Mouse (Mus musculus) macrophage (primary cell): Measurements from ENCODE around the gene Dohh. TPM values are rescaled to one million over a fixed set of nuclear protein-coding genes. Genes with fewer than 3 reads are reported as not detected.

ENCODE experiments used
- H3K27ac ChIP-seq: fragments of 350-480 bp; formaldehyde crosslinking; 2 replicates; pipeline ENCODE4 v1.9.0; 2021
- H3K36me3 ChIP-seq: fragments of 350-480 bp; formaldehyde crosslinking; 2 replicates; pipeline ENCODE4 v1.9.0; 2021; ENCODE audit errors: inconsistent target
- H3K4me3 ChIP-seq: fragments of 350-480 bp; formaldehyde crosslinking; 2 replicates; pipeline ENCODE4 v1.9.0; 2021; ENCODE audit errors: inconsistent target
- H3K79me2 ChIP-seq: fragments of 350-480 bp; formaldehyde crosslinking; 2 replicates; pipeline ENCODE4 v1.9.0; 2021; ENCODE audit errors: inconsistent target
- WGBS: methylation state at CpG from one replicate; pipeline ENCODE4 v1.1.7; 2026; ENCODE audit warnings: inconsistent platforms; ENCODE audit not compliant: missing documents; 5-methylcytosine and 5-hydroxymethylcytosine counted together
- polyA plus RNA-seq: library from polyadenylated mRNA; stranded (reverse); fragments of 250-400 nt; gene quantifications from 3 replicates; pipeline ENCODE4 v1.2.4, GENCODE M21; 2018; ENCODE audit warnings: inconsistent platforms

Gene Dohh
- polyA plus RNA-seq, 1 experiment from 2014 or later, result 21.0 TPM

DNA sequence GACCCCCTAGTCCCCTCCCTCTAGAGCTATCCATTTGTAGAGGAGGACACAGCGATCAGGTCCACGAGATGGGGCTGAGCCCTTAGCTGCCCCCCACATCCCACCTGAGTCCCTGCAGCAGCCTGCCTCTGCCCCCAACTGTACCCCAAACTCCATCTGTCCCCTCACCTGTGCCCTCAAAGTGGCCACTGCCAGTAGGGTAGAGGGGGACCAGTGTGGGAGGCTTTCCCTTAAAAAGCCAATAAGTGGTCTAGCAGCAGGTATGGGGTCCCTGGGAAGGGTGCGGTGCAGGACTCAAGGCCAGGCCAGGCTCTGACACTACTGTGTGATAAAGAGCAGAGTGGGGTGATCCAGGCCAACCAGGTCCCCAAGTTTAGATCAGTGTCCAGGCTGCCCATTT lies 43.1 kb downstream of the Dohh start:
- Histone ChIP-seq H3K36me3 (no peaks in the 10 kb centered on the region), H3K79me2 (peaks cover 69% of the 10 kb centered on the region), H3K27ac (no peak overlapping the region), H3K4me3 (no peak overlapping the region)
- 48% methylated on average over 3 of the region's 3 CpGs for WGBS

DNA sequence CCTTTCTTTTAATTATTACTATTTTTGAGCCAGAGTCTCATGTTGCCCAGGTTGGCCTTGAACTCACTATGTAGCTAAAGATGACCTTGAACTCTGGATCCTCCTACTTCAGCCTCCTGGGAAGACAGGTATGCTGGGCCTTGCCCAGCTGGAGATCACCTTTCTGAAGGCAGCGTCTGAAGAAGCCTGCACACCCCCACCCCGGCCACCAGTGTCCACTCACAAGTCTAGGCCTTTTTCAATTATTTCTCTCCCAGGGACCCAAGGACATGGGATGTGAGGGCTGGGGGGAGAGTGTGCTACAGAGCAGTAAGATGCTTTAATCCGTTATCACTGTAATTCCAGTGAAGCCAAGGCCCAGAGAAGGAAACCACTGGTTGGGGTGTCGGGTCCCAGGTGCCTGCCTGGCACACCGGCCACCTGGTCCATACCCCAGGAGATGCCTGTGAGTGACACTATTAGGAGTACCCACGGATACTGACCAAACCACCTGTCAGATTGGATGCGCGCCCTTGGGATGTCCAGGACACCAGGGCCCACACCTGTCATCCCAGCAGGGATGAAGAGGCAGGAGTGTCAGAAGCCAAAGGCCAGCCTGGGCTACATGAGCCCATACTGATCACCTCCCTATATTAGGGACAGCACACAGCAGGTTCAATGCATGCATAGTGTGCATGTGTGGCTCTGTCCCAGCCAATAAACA lies 43.7 kb downstream of the Dohh start:
- Histone ChIP-seq H3K79me2 (peaks cover 63% of the 10 kb centered on the region), H3K4me3 (no peak overlapping the region), H3K36me3 (no peaks in the 10 kb centered on the region), H3K27ac (no peak overlapping the region)
- 96% methylated on average over 8 of the region's 8 CpGs for WGBS

DNA sequence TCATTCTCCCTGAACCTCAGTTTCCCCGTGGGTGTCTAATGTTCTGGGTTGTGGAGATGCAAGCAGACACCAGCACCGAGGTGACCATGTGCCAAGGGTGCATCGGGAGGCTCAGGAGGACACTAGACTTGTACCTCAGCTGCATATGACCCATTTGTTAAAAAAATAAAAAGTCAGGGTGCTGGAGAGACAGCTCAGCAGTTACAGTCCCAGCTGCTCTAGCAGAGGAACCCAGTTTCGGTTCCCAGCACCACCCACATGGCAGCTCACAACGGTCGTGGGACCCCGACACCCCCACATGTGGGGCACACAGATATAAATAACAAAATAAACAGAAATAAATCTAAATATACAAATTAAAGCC lies 44.3 kb downstream of the Dohh start:
- no peak overlapping the region for H3K27ac ChIP-seq
- no peak overlapping the region for H3K4me3 ChIP-seq
- WGBS, result 95% methylated on average over 7 of the region's 7 CpGs
- no peaks in the 10 kb centered on the region for H3K36me3 ChIP-seq
- H3K79me2 ChIP-seq, result peaks cover 57% of the 10 kb centered on the region

DNA sequence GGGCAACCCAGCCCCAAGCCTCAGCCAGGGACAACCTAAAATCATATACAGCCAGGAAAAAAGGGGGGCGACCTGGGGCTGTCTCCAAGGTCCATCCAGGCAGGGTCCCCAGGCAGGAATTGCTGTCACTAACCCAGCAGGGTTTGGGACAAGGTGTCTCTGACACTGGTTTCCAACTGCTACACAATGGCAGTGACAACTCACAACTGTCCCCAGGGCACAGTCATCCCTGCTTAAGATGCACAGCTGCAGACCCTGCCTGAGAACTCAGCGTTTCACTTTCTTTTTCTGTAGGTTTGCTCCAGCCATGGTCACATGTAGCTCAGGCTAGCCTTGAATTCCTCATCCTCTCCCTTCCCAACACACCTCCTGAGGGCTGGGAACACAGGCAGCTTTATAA lies 44.9 kb downstream of the Dohh start:
- Histone ChIP-seq H3K27ac (no peak overlapping the region), H3K36me3 (no peaks in the 10 kb centered on the region), H3K4me3 (no peak overlapping the region; the same call in 1 of the 2 replicates), H3K79me2 (peaks cover 51% of the 10 kb centered on the region)
- WGBS, result 45% methylated on average over 2 of the region's 2 CpGs

DNA sequence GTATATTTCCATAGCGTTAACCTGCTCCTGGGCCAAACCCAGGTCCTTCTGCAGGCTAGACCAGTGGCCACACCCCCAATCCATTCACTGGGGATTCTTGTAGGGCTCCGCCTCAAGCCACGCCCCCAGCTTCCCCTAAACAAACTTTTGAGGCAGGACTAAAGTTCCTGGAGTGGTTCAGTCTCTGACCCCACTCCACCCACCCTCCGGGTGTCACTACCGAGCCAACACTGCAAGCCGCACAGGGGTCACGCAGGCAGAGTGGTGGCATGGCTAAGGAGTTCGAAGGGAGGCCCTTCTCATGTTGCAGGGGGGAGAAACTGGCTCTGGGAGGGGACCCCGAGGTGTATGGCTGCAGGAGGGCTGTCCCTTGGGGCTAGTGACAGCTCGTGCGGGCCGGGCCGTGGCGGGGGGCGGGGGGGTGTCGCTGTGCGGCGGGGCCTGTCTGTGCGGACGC lies 45.4 kb downstream of the Dohh start:
- peak overlapping the region; percentile 25 for H3K4me3 ChIP-seq
- peaks cover 46% of the 10 kb centered on the region for H3K79me2 ChIP-seq
- WGBS, result under 1% methylated on average over 20 of the region's 20 CpGs
- no peaks in the 10 kb centered on the region for H3K36me3 ChIP-seq
- peak overlapping the region; percentile 58 for H3K27ac ChIP-seq

DNA sequence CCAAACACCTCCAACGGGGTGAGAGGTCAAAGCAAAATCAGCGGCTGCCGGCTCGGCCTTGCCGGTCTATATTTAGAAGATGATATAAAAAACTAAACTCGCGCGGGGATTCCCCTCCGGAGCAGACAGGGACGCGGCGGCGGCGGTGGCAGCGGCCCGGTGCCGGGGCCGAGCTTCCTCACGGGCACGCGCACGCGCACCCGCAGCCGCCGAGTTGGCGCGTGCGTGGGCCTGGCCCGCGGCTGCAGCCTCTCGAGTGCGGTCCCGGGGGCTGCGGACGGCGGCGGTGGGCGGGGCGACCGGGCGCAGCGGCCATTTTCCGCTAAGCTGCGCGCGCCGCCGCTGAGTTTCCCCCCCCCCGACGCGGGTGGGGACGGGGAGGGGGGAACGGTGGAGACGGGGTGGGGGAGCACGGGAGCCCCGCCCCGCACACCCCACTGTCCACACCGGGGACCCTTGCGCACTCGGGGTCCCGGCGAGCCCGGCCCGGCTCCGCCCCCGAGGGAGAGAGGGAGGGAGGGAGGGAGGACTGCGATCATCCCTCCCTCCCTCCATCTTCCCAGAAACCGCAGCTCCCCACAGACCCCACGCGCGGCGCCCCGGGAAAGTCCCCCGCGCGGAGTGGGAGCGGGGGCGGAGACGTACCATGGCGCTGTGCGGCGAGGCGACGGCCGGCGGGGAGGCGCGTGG lies 46.1 kb downstream of the Dohh start:
- H3K36me3 ChIP-seq, result no peaks in the 10 kb centered on the region
- H3K4me3 ChIP-seq, result peak overlapping the region; percentile 25
- H3K27ac ChIP-seq, result peak overlapping the region; percentile 58
- peaks cover 39% of the 10 kb centered on the region for H3K79me2 ChIP-seq
- under 1% methylated on average over 67 of the region's 89 CpGs for WGBS

DNA sequence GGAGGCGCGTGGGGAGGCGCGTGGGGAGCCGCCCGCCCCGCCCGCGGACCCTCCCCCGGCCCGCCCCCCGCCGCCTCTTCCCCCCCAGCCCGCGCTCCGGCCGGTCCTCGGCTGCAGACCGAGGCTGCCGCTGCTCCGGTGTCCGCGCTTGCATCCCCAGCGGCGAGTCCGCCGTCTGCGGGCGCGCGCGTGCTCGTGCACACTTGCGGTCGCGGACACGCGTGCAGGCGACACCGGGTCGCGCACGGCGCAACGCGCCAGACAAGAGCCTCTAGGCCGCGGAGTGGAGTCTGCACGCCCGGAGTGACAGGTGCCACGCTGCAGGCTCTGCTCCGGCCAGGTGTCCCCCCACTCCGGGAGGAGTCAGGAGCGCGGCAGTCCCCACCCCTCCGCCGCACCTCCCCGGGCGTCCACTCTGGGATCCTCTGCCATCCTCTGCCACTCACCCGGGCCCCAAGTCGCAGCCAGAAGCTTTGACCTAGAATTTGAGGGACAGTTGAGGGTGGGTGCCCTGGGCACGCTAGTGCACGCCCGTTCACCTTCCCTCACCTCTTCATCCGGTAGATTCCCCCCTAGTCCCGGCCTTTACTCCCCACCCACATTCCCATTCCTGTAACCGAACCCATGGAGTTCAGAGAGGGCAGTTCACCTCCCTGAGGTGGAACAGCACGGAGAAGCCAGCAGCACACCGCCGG lies 46.8 kb downstream of the Dohh start:
- 3% methylated on average over 59 of the region's 70 CpGs for WGBS

DNA sequence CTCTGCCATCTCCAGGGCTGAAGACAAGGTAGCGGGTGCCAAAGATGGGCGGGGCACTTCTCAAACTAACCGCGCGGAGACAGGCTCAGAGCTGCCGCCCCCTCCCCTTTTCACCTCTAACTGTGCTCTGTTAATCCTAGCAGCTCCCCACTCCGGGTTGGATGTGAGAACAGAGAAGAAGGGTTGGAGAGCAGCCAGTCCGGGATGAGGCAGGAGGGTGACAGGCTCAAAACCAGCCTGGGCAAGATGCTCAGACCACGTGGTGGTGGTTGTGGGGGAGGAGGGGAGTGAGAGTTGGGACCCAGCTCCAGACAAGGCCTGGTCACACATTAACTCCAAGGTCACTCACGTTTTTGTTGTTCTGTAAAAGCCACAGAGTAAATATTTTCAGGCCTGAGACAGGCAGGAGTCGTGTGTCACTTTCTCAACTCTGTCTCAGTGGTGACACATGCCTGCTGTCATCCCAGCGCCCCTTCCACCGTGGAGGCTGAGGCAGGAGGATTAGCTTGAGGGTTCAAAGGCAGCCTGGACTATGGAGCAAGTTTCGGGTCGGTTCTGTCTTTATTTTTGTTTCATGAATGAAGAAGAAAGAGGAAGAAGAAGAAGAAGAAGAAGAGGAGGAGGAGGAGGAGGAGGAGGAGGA lies 47.4 kb downstream of the Dohh start:
- H3K36me3 ChIP-seq, result no peaks in the 10 kb centered on the region
- WGBS, result 19% methylated on average over 13 of the region's 15 CpGs
- peaks cover 26% of the 10 kb centered on the region for H3K79me2 ChIP-seq
- H3K27ac ChIP-seq, result no peak overlapping the region
- H3K4me3 ChIP-seq, result 0 out of 2 replicates have a peak overlapping the region, but pooled peaks have one; percentile 4

More for the DNA sequence above, 46.8 kb downstream of the Dohh start:
- H3K79me2 ChIP-seq, result peaks cover 32% of the 10 kb centered on the region
- H3K36me3 ChIP-seq, result no peaks in the 10 kb centered on the region
- peak overlapping the region; percentile 4; the same call in 1 of the 2 replicates for H3K4me3 ChIP-seq
- H3K27ac ChIP-seq, result no peak overlapping the region

DNA sequence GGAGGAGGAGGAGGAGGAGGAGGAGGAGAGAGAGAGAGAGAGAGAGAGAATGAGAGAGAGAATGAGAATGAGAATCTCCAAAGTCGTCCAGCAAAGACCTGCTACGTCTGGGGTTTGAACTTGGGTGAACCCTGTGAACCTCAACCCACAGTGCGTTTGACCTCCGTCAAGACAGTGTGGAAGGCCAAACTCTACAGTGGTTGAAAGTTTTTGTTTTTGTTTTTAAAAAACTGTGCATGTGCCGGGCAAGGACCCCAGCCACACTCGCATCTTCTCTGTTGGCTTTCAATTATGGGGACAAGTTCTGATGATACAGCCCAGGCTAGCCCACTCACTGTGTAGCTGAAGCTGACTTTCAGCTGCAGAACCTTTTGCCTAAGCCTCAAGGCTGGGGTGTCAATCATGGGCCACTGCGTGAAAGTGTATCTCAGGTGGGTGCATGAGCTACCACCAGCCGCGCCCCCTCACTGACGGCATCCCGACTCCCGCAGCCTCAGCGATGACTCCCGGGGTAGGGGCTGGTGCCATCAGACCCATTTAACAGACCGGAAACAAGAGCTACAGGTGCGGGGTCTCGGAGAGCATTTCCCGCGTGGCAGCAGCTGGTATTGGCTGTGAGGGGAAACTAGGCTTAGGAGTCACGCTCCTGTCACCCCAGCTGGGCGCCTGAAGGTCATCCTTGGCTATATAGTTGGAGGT lies 48.1 kb downstream of the Dohh start:
- WGBS, result 47% methylated on average over 19 of the region's 21 CpGs
- no peaks in the 10 kb centered on the region for H3K36me3 ChIP-seq

DNA sequence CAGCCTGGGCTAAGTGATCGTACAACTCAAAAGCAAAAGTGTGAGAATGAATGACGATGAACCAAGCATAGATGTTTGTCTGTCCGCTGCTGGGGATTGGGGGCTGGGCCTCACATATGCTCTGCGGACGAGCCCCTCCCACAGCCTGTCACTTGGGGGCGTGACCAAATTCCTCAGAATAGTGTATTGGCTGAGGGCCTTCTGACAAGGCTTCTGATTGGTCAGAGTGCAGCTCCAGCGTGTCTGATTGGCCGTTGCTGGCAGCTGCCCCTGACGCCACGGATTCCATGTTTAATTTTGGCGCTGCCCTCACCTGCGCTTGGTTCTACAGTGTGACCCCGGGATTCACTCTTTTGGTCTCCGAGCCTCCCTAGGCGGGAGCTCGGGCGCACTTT lies 48.6 kb downstream of the Dohh start:
- Histone ChIP-seq H3K36me3 (no peaks in the 10 kb centered on the region), H3K4me3 (peak overlapping the region; percentile 45), H3K27ac (peak overlapping the region; percentile 88), H3K79me2 (peaks cover 16% of the 10 kb centered on the region)
- under 1% methylated on average over 17 of the region's 17 CpGs for WGBS

More for the DNA sequence above, 48.1 kb downstream of the Dohh start:
- peak overlapping the region; percentile 45 for H3K4me3 ChIP-seq
- no peak overlapping the region for H3K27ac ChIP-seq
- peaks cover 21% of the 10 kb centered on the region for H3K79me2 ChIP-seq

DNA sequence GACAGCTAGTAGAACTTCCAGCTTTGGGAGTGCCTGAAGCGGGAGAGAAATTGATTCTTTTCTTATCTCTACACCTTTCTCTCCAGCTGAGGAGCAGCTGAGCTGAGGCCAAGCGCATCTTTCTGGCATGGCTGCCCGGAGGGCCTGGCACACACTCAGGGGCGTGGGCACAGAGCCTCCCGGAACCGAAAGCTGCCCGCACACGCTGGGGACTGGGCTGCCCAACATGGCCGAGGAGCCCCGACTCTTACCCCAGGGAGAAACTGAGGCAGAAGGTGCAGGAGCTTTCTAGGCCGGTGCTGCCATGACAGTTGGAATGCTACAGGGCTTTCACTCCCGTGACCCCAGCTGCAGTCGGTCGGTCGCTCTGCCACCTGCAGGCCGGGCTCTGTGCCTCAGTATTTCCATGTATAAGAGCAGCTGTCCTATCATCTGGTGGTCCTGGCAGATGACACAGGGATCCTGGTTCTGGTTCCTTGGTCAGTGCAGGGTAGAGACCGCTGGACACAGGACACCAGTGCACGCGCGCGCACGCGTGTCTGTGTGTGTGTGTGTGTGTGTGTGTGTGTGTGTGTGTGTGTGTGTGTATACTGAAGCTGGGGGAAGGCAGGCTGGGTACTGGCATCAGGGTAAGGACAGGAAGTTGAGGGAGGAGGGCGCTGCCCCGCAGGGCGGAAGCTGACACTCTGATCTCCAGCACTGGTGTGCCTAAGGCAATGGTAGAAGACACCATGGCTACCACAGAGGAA lies 49.5 kb downstream of the Dohh start:
- WGBS, result 10% methylated on average over 22 of the region's 26 CpGs
- Histone ChIP-seq H3K36me3 (no peaks in the 10 kb centered on the region), H3K4me3 (peak overlapping the region; percentile 45), H3K27ac (peak overlapping the region; percentile 88), H3K79me2 (peaks cover 7% of the 10 kb centered on the region)

DNA sequence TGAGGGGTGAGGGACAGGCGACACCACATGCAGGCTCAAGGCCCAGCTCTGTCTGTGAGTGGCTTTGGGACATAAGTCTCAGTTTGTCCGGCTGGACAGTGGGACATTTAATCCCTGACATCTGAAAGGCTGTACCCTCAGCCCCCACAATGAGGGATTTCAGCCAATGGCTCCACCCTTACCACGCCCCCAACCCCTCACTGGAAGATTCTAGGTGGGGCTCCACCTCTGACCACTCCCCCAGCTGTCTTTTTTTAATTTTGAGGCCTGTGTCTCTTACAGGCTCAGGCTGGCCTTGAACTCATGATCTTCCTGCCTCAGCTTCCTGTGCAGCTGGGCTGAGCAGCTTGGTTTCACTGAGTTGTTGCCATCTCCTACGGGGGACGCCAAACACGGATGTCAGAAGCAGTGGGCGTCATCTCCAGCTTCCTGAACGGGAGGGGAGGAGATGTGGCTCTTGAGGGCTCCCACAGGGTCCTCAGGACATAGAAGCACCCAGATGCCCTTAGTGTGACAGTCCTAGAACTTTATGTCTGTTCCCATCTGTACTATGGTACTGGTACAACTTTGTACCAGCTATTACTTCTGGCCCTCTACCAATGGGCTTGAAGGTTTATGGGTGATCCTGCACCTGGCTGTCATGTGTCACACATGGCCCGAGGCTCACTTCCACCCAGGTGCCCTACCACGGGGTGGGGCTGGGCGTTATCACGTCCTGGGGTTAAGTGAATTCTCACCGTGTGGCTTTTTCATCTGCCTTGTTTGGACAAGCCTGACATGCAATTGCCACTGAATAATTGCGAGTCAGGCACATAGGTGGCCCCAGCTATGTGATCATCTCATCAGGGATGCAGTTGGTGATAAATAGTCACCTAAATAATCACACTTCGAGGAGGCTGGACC lies 50.4 kb downstream of the Dohh start:
- H3K79me2 ChIP-seq, result no peaks in the 10 kb centered on the region
- WGBS, result 47% methylated on average over 15 of the region's 15 CpGs
- H3K27ac ChIP-seq, result peak overlapping the region; percentile 88
- H3K4me3 ChIP-seq, result peak overlapping the region; percentile 45
- H3K36me3 ChIP-seq, result no peaks in the 10 kb centered on the region

DNA sequence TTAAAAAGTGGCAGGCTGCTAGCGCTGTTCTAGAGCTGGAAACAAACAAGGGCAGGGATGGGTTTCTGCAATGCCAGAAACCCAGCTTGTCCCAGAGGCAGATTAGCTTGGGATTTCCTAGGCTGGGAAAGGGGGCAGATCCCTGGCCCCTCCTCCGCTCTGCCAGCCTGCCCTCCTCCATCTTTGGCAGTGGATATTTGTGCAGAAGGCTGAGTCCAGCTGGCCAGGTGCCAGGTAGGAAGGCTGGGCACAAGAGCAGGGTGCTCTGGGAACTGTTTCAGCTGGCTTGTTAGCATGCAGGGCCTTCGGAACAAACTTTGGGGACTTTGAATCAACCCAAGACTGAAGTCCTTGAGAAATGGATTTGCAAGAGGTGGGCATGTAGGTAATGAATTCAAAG lies 51.2 kb downstream of the Dohh start:
- 89% methylated on average over 2 of the region's 3 CpGs for WGBS
- H3K36me3 ChIP-seq, result no peaks in the 10 kb centered on the region
- no peak overlapping the region for H3K4me3 ChIP-seq
- no peaks in the 10 kb centered on the region for H3K79me2 ChIP-seq
- H3K27ac ChIP-seq, result no peak overlapping the region
